Mouse (Mus musculus) limb, embryonic 15.5 days (tissue): ENCODE measurements around the gene Nnat. TPM values are rescaled to one million over a fixed set of nuclear protein-coding genes. Genes with fewer than 3 reads are reported as not detected.

Experiments used
- ATAC-seq: fragments of 200-750 bp; cut with Nextera tagmentation; 2 replicates; pipeline ENCODE4 v1.8.0; 2017; ENCODE audit warnings: low read depth, moderate TSS enrichment; ENCODE audit not compliant: insufficient number of reproducible peaks, low FRiP score, low TSS enrichment
- H3K27ac ChIP-seq: fragments of 300-500 bp; sonication (generic); 2 replicates; pipeline ENCODE4 v1.5.1; 2015; ENCODE audit warnings: moderate library complexity, mild to moderate bottlenecking, inconsistent platforms
- H3K27me3 ChIP-seq: fragments of 300-500 bp; sonication (generic); 2 replicates; pipeline ENCODE4 v1.6.1; 2015; ENCODE audit warnings: inconsistent platforms
- H3K36me3 ChIP-seq: fragments of 300-500 bp; sonication (generic); 2 replicates; pipeline ENCODE4 v1.6.1; 2015; ENCODE audit warnings: inconsistent platforms
- H3K4me1 ChIP-seq: fragments of 300-500 bp; sonication (generic); 2 replicates; pipeline ENCODE4 v1.6.1; 2015; ENCODE audit warnings: inconsistent platforms
- H3K4me2 ChIP-seq: fragments of 300-500 bp; sonication (generic); 2 replicates; pipeline ENCODE4 v1.6.1; 2015; ENCODE audit warnings: mild to moderate bottlenecking, inconsistent platforms
- H3K4me3 ChIP-seq: fragments of 300-500 bp; sonication (generic); 2 replicates; pipeline ENCODE4 v1.5.1; 2015; ENCODE audit warnings: mild to moderate bottlenecking, inconsistent platforms
- H3K9ac ChIP-seq: fragments of 300-500 bp; sonication (generic); 2 replicates; pipeline ENCODE4 v1.6.1; 2015; ENCODE audit warnings: inconsistent platforms
- H3K9me3 ChIP-seq: fragments of 300-500 bp; sonication (generic); 2 replicates; pipeline ENCODE4 v1.6.1; 2016; ENCODE audit warnings: inconsistent platforms
- WGBS: fragments of 180-500 bp; shearing (Covaris S2); methylation state at CpG from one replicate; pipeline ENCODE4 v1.1.7; 2015; 5-methylcytosine and 5-hydroxymethylcytosine counted together
- polyA plus RNA-seq: library from polyadenylated mRNA; unstranded; fragments of >200 nt; fragmentation: Nextera tagmentation; extraction: Ambion mirVana; gene quantifications from 2 replicates; pipeline ENCODE4 v1.2.1, GENCODE M21; 2015

Gene Nnat
- 233 and 285 TPM in 2 replicates for polyA plus RNA-seq

DNA sequence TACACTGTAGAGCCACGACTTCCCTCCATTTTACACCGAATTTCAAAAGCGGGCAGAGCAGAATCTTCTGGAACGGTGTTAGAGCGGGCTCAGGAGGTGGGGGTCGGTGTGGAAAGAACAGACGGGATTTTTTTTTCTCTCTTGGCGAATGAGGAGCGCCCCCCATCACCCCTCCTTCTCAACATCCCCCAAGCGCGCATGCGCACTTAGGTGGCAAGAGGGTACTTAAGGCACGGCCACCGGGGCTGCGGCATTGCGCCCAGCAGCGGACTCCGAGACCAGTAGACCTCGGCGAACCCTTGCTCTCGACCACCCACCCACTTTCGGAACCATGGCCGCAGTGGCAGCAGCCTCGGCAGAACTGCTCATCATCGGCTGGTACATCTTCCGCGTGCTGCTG, at the start of gene Nnat:
Gene Nnat (plus strand): TSS at position 221 of the 400 bp plus-strand sequence.
- Histone ChIP-seq H3K27ac (peak within 1 kb of the TSS; percentile 50), H3K9me3 (peaks cover 25% of the 10 kb centered on the region; the same call in 1 of the 2 replicates)

DNA sequence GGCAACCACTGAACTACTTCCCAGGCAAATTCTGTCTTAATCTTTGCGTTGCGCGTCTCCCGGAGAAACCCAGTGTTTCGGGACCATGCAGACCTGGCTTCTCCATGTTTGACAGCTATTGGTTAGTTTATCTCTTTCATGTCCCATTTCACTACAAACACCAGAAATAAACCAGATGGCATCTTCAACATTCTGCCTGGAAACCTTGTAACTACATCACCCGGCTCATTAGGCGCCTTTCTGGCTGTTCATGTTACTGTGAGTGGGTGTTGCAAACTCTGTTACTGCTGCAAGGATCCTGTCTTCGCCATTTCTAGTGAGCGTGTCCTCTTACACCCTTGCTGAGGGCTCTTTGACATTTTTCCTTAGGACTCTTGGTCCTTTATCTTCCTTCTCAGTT, 47.0 kb upstream of the Nnat start:
- ATAC-seq = no peak
- Histone ChIP-seq H3K9me3 (no peaks in the 10 kb centered on the region), H3K27ac (no peak overlapping the region), H3K4me1 (peaks cover 13% of the 10 kb centered on the region), H3K27me3 (no peaks in the 10 kb centered on the region), H3K4me3 (no peak overlapping the region), H3K9ac (no peak overlapping the region), H3K36me3 (no peaks in the 10 kb centered on the region), H3K4me2 (no peak overlapping the region)
- 77% methylated on average over 9 of the region's 9 CpGs for WGBS

More for the DNA sequence above, at the start of gene Nnat:
- peak within 1 kb of the TSS; percentile 28; the same call in 1 of the 2 replicates for H3K9ac ChIP-seq
- ATAC-seq = peak; percentile 21; the same call in 1 of the 2 replicates
- H3K27me3 ChIP-seq = no peaks in the 10 kb centered on the region
- peaks cover 46% of the 10 kb centered on the region for H3K4me1 ChIP-seq
- WGBS = 44% methylated on average over 27 of the region's 27 CpGs
- H3K4me3 ChIP-seq = peak within 1 kb of the TSS; percentile 46
- peaks cover 68% of the 10 kb centered on the region for H3K36me3 ChIP-seq
- H3K4me2 ChIP-seq = peak within 1 kb of the TSS; percentile 67

DNA sequence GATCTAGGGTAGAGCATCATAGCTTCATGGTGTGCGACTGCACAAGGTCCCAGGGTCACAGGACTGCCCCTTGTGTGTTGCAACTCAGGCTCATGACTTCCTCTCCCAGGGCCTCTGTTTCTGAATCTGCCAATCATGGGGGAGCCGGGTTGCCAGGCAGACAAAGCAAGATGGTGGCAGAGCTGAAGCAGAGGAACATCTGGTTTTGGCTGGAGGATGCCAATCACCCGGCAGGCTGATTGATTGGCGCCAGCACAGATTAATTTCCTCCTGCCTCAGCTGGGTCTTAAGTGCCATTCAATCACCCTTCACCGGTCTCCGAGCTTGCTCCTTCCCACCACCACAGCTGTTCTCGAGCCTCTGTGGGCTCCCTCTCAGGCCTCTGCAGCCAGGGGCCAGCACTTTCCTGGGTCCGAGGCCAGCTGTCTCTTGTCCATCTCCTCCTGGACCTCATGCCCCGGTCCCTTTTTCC, 46.1 kb upstream of the Nnat start:
- no peaks in the 10 kb centered on the region for H3K9me3 ChIP-seq
- no peak for ATAC-seq
- WGBS = 25% methylated on average over 9 of the region's 9 CpGs

DNA sequence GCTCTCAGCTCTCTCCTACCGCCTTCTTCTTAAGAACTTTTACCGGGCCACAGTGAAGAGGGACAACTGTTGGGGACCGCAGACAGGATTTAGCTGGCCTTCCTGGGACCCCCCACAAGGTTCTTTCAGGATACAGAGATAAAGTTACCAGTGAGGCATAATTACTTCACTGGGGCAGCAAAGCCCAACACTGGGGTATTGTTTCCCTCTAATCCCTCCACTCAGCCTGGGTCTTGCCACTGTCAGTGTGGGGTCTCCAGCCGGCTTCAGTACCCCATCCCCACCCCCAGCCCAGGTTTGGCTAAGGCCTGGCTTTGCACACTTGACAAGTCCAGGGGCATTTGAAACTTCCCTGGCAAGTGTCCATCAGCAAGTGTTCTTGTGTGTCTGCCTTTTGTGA, 45.5 kb upstream of the Nnat start:
- Histone ChIP-seq H3K4me3 (no peak overlapping the region), H3K9ac (no peak overlapping the region), H3K4me2 (no peak overlapping the region), H3K9me3 (no peaks in the 10 kb centered on the region), H3K36me3 (no peaks in the 10 kb centered on the region), H3K27ac (peak overlapping the region; percentile 27; the same call in 1 of the 2 replicates), H3K27me3 (no peaks in the 10 kb centered on the region), H3K4me1 (peaks cover 16% of the 10 kb centered on the region)
- 23% methylated on average over 4 of the region's 4 CpGs for WGBS
- ATAC-seq = 0 out of 2 replicates have a peak, but pooled peaks have one; percentile 31

More for the DNA sequence above, 46.1 kb upstream of the Nnat start:
- Histone ChIP-seq H3K27me3 (no peaks in the 10 kb centered on the region), H3K4me3 (no peak overlapping the region), H3K4me2 (no peak overlapping the region), H3K36me3 (no peaks in the 10 kb centered on the region), H3K4me1 (peaks cover 16% of the 10 kb centered on the region), H3K27ac (peak overlapping the region; percentile 27; the same call in 1 of the 2 replicates), H3K9ac (no peak overlapping the region)

DNA sequence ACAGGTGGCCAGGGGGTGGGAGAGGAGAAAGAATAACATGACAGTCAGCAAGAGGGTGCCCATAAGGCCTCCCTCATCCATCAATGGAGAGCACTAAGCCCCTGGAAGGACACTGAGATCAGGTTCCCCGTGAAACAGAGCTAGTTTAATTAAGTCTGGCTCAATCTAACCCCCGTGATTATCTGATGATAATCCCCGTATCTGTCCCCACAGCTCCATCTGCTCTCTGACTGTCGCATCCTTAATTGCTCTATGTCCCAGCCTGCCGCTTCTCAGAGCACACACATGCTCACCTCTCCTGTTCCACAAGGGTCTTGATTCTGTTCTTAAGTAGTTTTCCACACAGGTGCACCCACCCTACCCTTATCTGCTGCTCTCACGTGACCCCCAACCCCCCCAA, 42.4 kb upstream of the Nnat start:
- Histone ChIP-seq H3K4me2 (no peak overlapping the region), H3K9me3 (no peaks in the 10 kb centered on the region), H3K4me3 (no peak overlapping the region), H3K36me3 (no peaks in the 10 kb centered on the region), H3K4me1 (peaks cover 19% of the 10 kb centered on the region), H3K27me3 (no peaks in the 10 kb centered on the region), H3K9ac (no peak overlapping the region), H3K27ac (no peak overlapping the region)
- 65% methylated on average over 6 of the region's 6 CpGs for WGBS
- ATAC-seq = no peak

DNA sequence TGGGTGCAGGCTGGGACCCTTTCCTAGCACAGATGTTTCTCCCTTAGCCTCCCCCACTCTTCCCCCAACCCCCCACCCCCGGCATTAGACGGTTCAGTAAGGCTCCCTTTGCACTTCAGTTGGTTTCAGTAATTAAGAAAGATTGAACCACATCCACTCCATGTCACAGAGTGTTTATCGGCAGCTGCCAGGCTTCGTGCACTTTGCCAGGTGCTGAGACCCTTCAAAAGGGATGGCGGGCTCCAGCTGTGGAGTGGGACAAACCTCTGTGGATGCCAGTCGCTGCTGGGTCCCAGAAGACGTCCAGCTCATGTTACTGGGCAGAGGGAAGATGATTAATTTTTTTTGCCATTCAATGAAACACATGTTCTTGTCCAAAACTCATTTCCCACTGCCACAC, 41.4 kb upstream of the Nnat start:
- Histone ChIP-seq H3K4me1 (peaks cover 17% of the 10 kb centered on the region), H3K4me2 (no peak overlapping the region), H3K27me3 (no peaks in the 10 kb centered on the region), H3K4me3 (no peak overlapping the region), H3K9ac (no peak overlapping the region), H3K27ac (no peak overlapping the region), H3K36me3 (no peaks in the 10 kb centered on the region), H3K9me3 (no peaks in the 10 kb centered on the region)
- 36% methylated on average over 7 of the region's 7 CpGs for WGBS
- ATAC-seq = no peak

DNA sequence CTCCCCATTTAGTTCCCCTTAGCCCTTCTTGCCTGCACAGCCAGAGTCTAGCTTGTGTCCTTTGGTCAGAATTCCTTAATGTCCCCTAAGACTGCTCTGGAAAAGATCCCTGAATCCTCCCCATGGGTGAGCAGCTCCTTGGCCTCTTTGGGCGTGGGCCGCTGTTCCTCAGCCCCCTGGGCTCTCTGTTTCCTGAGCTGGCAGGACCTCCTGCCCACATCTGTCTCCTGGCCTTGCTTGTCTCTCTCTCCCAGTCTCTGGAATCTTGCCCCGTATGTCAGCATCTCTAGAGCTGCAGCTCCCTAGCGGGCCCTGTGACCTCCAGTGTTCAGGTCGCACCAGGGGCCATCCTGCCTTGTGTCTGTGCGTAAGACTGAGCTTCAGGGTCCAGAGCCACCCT, 40.4 kb upstream of the Nnat start:
- no peak for ATAC-seq
- WGBS = 70% methylated on average over 6 of the region's 6 CpGs
- H3K36me3 ChIP-seq = no peaks in the 10 kb centered on the region
- no peak overlapping the region for H3K4me3 ChIP-seq
- no peak overlapping the region for H3K27ac ChIP-seq
- no peak overlapping the region for H3K4me2 ChIP-seq
- H3K9me3 ChIP-seq = no peaks in the 10 kb centered on the region
- H3K27me3 ChIP-seq = no peaks in the 10 kb centered on the region
- H3K4me1 ChIP-seq = peaks cover 7% of the 10 kb centered on the region
- no peak overlapping the region for H3K9ac ChIP-seq

DNA sequence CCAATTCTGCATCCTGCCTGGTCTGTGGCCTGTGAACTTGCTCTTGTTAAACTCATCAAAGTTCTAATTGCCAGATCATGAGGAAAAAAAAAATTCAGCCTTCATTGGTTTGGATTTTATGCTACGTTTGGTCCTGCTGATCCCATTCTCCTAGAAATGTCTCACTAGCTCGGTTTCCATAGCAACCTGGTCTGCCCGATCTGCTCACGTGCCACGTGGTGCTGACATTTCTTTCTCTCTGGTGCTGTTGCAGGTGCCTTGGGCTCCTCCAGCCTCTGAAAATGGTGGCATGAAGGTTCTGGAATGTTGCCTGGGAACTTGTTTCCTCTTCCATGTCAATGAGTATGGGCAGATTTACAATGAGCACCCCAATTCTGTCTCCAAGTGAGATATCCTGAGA, 39.4 kb upstream of the Nnat start:
- WGBS = 32% methylated on average over 5 of the region's 5 CpGs
- H3K4me1 ChIP-seq = peaks cover 6% of the 10 kb centered on the region; the same call in 1 of the 2 replicates
- no peak overlapping the region for H3K9ac ChIP-seq
- H3K27ac ChIP-seq = no peak overlapping the region
- ATAC-seq = no peak
- no peaks in the 10 kb centered on the region for H3K9me3 ChIP-seq
- no peak overlapping the region for H3K4me2 ChIP-seq
- H3K4me3 ChIP-seq = no peak overlapping the region
- H3K36me3 ChIP-seq = no peaks in the 10 kb centered on the region
- H3K27me3 ChIP-seq = no peaks in the 10 kb centered on the region

DNA sequence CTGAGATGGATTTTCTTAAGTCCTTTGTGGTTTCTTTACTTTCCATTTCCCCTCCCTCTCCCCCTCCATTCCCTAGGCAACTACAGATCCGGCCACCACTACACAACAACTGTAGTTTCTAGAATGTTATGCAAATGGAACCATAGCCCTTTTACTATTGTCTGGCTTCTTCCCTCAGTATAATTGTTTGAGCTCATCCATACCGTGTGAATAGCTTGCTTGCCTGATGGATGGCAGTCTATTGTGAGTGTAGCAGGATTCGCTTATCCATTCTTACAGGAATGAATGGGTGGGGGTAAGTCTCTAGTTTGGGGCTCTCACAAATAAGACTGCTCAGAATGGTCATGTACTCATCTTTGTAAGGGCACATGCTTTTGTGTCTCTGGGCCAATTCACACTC, 37.3 kb upstream of the Nnat start:
- ATAC-seq = no peak
- H3K36me3 ChIP-seq = no peaks in the 10 kb centered on the region
- peaks cover 9% of the 10 kb centered on the region; the same call in 1 of the 2 replicates for H3K4me1 ChIP-seq
- no peak overlapping the region for H3K4me3 ChIP-seq
- H3K27ac ChIP-seq = no peak overlapping the region
- 74% methylated on average over 3 of the region's 3 CpGs for WGBS
- no peaks in the 10 kb centered on the region for H3K27me3 ChIP-seq
- no peaks in the 10 kb centered on the region for H3K9me3 ChIP-seq
- no peak overlapping the region for H3K4me2 ChIP-seq
- H3K9ac ChIP-seq = no peak overlapping the region

DNA sequence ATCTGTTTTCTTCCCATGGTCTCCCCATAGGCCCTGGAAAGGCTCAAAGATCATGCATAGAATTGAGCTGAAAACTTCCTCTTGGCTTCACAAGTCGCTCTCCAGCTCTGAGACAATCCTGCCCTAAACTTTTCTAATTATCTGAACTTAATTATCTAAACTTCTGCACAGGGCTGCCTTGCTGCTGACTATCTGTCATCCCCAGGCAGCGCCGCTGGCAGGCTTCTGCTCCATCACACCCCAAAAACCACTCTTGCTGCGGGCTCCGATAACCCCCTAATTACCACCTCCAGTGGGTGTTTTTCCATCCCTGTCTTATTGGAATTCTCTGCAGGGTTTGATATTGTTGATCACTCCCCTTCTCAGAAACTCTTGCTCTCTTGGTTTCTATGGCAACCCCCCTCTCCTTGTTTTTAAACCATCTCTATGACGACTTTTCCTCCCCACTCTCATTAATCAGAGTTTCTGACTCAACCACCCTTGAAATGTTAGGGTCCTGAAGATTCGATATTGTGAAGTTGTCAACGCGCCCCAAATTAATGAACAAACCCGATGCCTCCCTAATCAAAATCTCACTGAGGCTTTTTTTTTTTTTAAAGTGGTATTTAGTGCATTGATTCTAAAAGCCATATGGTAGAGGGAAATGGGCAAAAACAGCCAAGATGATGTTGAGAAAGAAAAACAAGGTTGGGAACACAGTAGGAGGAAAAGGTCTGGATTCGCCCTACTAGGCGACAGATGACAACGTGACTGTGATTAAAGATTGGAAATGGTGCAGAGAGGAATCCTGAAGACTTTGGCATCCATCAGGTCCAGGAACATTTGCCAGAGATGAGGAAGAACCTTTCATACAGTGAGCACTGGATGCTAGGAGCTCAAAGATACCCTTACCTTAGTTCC, 29.6 kb upstream of the Nnat start:
- peaks cover 15% of the 10 kb centered on the region for H3K4me1 ChIP-seq
- 59% methylated on average over 13 of the region's 13 CpGs for WGBS
- H3K36me3 ChIP-seq = no peaks in the 10 kb centered on the region
- H3K9ac ChIP-seq = no peak overlapping the region
- H3K4me2 ChIP-seq = no peak overlapping the region
- H3K27ac ChIP-seq = no peak overlapping the region
- H3K9me3 ChIP-seq = no peaks in the 10 kb centered on the region
- no peaks in the 10 kb centered on the region for H3K27me3 ChIP-seq
- H3K4me3 ChIP-seq = no peak overlapping the region
- no peak for ATAC-seq

DNA sequence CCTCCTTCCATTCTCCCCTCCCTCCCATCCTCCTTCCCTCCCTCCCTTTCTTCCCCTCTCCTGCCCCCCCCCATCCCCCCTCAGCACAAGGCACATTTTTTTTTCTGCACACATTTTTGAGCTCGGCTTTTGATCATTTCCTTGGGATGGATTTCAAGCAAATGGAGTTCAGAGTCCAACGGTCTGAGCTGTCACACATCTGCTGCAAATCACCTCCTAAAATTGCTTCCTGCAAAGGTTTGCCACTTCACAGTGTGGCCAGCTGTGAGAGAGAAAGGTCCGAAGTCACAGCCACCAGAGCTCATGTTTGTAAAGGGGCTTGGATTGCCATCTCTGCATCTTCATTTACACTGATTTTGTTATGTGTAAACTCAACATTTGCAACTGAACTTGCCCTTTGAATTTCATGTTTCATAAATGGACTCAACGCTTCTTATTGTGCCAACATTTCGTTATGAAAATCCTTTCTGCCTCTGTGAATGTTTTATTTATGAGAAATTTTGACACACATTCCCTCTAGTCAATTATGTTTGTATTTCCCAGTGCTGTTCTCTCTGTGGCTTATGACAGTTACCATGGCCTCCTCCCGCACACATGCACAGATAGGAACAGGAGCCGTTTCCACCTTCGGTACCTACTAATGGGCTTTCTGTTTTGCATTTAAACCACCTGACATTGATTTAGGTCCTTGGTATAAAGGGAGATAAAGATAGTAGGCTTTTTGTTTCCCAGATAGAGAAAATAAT, 28.0 kb upstream of the Nnat start:
- no peaks in the 10 kb centered on the region for H3K36me3 ChIP-seq
- no peak overlapping the region for H3K4me3 ChIP-seq
- no peak overlapping the region for H3K9ac ChIP-seq
- no peaks in the 10 kb centered on the region for H3K27me3 ChIP-seq
- H3K27ac ChIP-seq = no peak overlapping the region
- no peak for ATAC-seq
- peaks cover 18% of the 10 kb centered on the region for H3K4me1 ChIP-seq
- no peak overlapping the region for H3K4me2 ChIP-seq
- no peaks in the 10 kb centered on the region for H3K9me3 ChIP-seq
- WGBS = 31% methylated on average over 8 of the region's 8 CpGs

DNA sequence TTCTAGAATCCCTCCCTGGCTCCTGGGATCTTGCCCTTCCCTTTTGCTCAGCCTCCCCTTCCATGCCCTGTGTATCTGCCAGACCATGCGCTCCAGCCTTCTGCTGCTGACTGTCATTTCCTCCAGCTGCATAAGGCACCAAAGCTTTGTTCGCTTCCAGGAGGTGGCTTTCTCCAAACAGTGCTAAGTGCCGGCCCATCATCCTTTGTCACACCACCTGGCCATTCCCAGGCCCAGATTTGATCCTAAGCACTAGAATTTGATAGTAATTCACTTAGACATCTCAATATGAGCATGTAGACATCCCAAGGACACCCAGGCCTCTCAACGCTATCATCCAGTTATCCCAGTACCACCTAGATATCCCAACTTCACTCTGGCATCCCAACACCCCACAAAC, 25.7 kb upstream of the Nnat start:
- H3K36me3 ChIP-seq = no peaks in the 10 kb centered on the region
- no peak overlapping the region for H3K27ac ChIP-seq
- WGBS = 79% methylated on average over 4 of the region's 4 CpGs
- no peaks in the 10 kb centered on the region for H3K27me3 ChIP-seq
- H3K9ac ChIP-seq = no peak overlapping the region
- no peak for ATAC-seq
- peaks cover 22% of the 10 kb centered on the region for H3K4me1 ChIP-seq
- no peak overlapping the region for H3K4me2 ChIP-seq
- no peaks in the 10 kb centered on the region for H3K9me3 ChIP-seq
- no peak overlapping the region for H3K4me3 ChIP-seq
